Mouse (Mus musculus): ENCODE measurements around the gene Slc31a1. TPM values are rescaled to one million over a fixed set of nuclear protein-coding genes. Genes with fewer than 3 reads are reported as not detected.

The Slc31a1 gene
- total and polyA plus RNA-seq, 2 experiments: 75.3 to 88.4 TPM

DNA sequence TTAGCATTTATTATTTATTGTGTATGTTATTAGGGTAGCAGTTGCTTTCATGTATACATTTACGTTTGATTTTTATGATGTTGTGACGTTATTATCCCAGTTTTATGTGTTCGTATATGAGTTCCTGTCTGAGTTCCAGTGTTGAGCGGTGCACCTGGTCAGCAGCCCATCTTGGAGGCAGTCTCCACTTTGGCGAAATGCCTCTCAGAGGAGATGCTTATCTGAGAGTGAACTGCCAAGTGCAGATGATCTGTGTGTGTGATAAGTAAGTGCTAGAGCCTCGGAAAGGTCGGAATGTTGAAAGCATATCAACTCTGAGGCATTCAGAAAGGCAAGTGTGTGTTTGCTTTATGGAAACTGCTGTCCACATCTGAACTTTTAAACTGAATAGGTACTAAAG lies 13.1 kb downstream of the Slc31a1 start:
- DNase-seq (ENCODE audit: extremely low read depth, low read depth, low spot score): peak; percentile 83
- Histone ChIP-seq H3K4me3 (ENCODE audit: insufficient read depth, low read depth, low read length) (no peak overlapping the region), H3K9ac (ENCODE audit: low read depth, low read length) (no peak overlapping the region), H3K27ac (replicated peaks; ENCODE audit: insufficient read depth, low read depth, low read length) (peak overlapping the region; percentile 61), H3K27me3 (ENCODE audit: control insufficient read depth, insufficient read depth, low read length) (no peaks in the 10 kb centered on the region), H3K36me3 (ENCODE audit: control insufficient read depth, insufficient read depth, low read length) (0 out of 2 replicates have a peak, but pooled peaks cover 3% of the 10 kb centered on the region), H3K4me1 (ENCODE audit: control insufficient read depth, insufficient read depth, low read length) (peaks cover 43% of the 10 kb centered on the region), H3K79me2 (ENCODE audit: control insufficient read depth, insufficient read depth, low read length) (peaks cover 33% of the 10 kb centered on the region)
- 30% methylated on average over 7 of the region's 7 CpGs for WGBS
- no peak for TF ChIP-seq POLR2A (IDR thresholded peaks at IDR 0.05; ENCODE audit: extremely low read depth, insufficient read depth, low read length)
- TF ChIP-seq CTCF (IDR thresholded peaks at IDR 0.05; ENCODE audit: low read depth, low read length): no peak

DNA sequence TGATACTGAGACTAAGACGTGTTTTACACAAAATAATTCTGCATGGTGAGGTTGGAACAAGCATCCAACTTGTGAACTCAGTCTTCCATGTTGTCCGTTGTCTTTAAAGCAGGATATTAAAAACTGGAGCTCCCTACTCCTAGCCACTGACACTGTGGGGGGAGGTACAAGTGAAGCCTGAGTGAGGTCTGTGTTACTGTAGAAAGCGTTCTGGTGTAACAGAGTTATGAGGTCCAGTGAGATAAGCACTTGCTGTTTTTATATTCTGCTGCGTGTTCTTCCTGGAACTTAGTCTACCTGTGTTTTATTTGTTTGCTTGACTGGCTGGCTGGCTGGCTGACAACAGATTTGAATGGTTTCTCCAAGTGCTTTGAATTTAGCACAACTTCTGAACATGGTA lies 13.8 kb downstream of the Slc31a1 start:
- Histone ChIP-seq H3K27ac (replicated peaks; ENCODE audit: insufficient read depth, low read depth, low read length) (peak overlapping the region; percentile 72), H3K27me3 (ENCODE audit: control insufficient read depth, insufficient read depth, low read length) (no peaks in the 10 kb centered on the region), H3K79me2 (ENCODE audit: control insufficient read depth, insufficient read depth, low read length) (peaks cover 30% of the 10 kb centered on the region), H3K4me1 (ENCODE audit: control insufficient read depth, insufficient read depth, low read length) (peaks cover 39% of the 10 kb centered on the region), H3K9ac (ENCODE audit: low read depth, low read length) (no peak overlapping the region), H3K36me3 (ENCODE audit: control insufficient read depth, insufficient read depth, low read length) (0 out of 2 replicates have a peak, but pooled peaks cover 3% of the 10 kb centered on the region), H3K4me3 (ENCODE audit: insufficient read depth, low read depth, low read length) (no peak overlapping the region)
- TF ChIP-seq CTCF (IDR thresholded peaks at IDR 0.05; ENCODE audit: low read depth, low read length): no peak
- WGBS: 26% methylated on average over 4 of the region's 4 CpGs
- peak; percentile 77 for DNase-seq (ENCODE audit: extremely low read depth, low read depth, low spot score)

DNA sequence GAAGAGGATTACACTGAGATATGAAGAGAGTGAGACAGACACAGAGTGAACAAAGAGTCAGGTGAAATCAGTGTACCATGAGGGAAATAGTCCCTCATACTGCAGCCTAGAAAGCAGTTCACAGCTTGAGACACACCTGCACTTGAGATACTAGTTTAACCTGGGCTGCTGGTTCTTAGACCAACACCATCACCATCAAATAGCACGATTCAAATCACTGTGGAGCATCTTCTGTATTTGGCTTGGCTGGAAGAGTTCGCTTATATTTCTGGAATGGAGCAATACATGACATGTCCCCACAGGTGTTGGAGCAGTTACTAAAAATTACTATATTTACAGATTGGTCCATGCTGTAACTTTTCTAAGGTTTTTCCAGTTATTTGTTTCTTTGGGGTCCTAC lies 15.6 kb downstream of the Slc31a1 start:
- Histone ChIP-seq H3K36me3 (ENCODE audit: control insufficient read depth, insufficient read depth, low read length) (no peaks in the 10 kb centered on the region), H3K27ac (replicated peaks; ENCODE audit: insufficient read depth, low read depth, low read length) (peak overlapping the region; percentile 20; the same call in 1 of the 2 replicates), H3K4me3 (ENCODE audit: insufficient read depth, low read depth, low read length) (no peak overlapping the region), H3K79me2 (ENCODE audit: control insufficient read depth, insufficient read depth, low read length) (peaks cover 35% of the 10 kb centered on the region), H3K27me3 (ENCODE audit: control insufficient read depth, insufficient read depth, low read length) (no peaks in the 10 kb centered on the region), H3K4me1 (ENCODE audit: control insufficient read depth, insufficient read depth, low read length) (peaks cover 36% of the 10 kb centered on the region), H3K9ac (ENCODE audit: low read depth, low read length) (no peak overlapping the region)
- DNase-seq (ENCODE audit: extremely low read depth, low read depth, low spot score): no peak
- 48% methylated on average over 2 of the region's 2 CpGs for WGBS
- TF ChIP-seq CTCF (IDR thresholded peaks at IDR 0.05; ENCODE audit: low read depth, low read length) (no peak), POLR2A (IDR thresholded peaks at IDR 0.05; ENCODE audit: extremely low read depth, insufficient read depth, low read length) (no peak)

DNA sequence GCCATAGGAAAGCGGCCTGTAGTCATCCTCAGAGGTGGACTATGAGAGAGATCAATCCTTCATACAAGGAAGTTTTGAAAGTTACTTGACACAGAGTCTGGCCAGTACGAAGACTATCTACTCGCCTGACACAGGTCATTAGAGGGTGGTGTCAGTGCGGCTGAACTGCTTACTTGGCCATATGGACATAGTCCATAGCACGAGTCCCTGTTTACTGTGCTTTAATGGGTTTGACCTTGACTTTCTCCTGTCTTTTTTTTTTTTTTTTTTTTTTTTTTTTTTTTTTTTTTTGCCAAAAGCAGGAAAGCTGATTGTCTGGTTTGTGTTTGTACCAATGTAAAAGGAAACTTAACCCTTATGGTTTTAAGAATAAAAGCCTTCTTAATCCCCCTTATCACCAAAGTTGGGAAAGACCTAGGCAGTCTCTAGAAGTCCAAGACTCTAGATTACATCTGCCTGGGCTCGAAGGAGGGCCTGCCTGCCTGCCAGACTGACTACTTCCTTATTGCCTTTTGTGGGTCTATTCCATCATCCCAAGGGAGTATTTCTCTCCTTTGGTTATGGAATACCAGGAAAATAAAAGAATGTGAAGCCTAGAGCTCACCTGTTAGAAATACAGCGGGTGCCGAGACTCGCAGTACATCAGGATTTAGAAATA lies 19.3 kb downstream of the Slc31a1 start:
- WGBS: 52% methylated on average over 9 of the region's 9 CpGs
- no peak overlapping the region for H3K4me3 ChIP-seq (ENCODE audit: insufficient read depth, low read depth, low read length)
- H3K36me3 ChIP-seq (ENCODE audit: control insufficient read depth, insufficient read depth, low read length): no peaks in the 10 kb centered on the region
- H3K27ac ChIP-seq (replicated peaks; ENCODE audit: insufficient read depth, low read depth, low read length): no peak overlapping the region
- DNase-seq (ENCODE audit: extremely low read depth, low read depth, low spot score): peak; percentile 55
- TF ChIP-seq POLR2A (IDR thresholded peaks at IDR 0.05; ENCODE audit: extremely low read depth, insufficient read depth, low read length): no peak
- TF ChIP-seq CTCF (IDR thresholded peaks at IDR 0.05; ENCODE audit: low read depth, low read length): no peak
- no peaks in the 10 kb centered on the region for H3K27me3 ChIP-seq (ENCODE audit: control insufficient read depth, insufficient read depth, low read length)
- H3K9ac ChIP-seq (ENCODE audit: low read depth, low read length): no peak overlapping the region
- H3K4me1 ChIP-seq (ENCODE audit: control insufficient read depth, insufficient read depth, low read length): peaks cover 34% of the 10 kb centered on the region
- peaks cover 29% of the 10 kb centered on the region for H3K79me2 ChIP-seq (ENCODE audit: control insufficient read depth, insufficient read depth, low read length)

DNA sequence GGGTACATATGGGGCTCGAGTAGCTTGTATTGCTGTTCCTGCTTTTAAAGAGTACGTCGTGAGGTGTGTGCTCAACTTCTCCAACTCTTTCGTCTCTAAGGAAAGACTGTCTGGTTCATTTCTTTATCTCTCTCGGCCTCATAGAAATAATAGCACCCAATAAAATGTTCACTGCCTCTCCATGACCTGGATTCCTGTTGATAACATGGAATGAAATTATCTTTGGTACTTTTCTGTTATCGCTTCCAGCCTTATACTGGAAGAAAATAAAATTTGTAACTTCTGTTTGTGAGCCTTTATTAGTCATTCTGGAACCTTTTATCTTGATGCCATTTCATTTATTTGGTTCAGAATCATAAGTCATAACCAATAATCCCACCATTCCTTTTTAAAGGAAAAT lies 22.7 kb downstream of the Slc31a1 start:
- DNase-seq (ENCODE audit: extremely low read depth, low read depth, low spot score): no peak
- 74% methylated on average over 6 of the region's 6 CpGs for WGBS
- H3K79me2 ChIP-seq (ENCODE audit: control insufficient read depth, insufficient read depth, low read length): peaks cover 24% of the 10 kb centered on the region; the same call in 1 of the 2 replicates
- no peaks in the 10 kb centered on the region for H3K27me3 ChIP-seq (ENCODE audit: control insufficient read depth, insufficient read depth, low read length)
- TF ChIP-seq POLR2A (IDR thresholded peaks at IDR 0.05; ENCODE audit: extremely low read depth, insufficient read depth, low read length): no peak
- TF ChIP-seq CTCF (IDR thresholded peaks at IDR 0.05; ENCODE audit: low read depth, low read length): no peak
- no peak overlapping the region for H3K9ac ChIP-seq (ENCODE audit: low read depth, low read length)
- no peak overlapping the region for H3K27ac ChIP-seq (replicated peaks; ENCODE audit: insufficient read depth, low read depth, low read length)
- peaks cover 26% of the 10 kb centered on the region for H3K4me1 ChIP-seq (ENCODE audit: control insufficient read depth, insufficient read depth, low read length)
- H3K36me3 ChIP-seq (ENCODE audit: control insufficient read depth, insufficient read depth, low read length): peaks cover 14% of the 10 kb centered on the region
- H3K4me3 ChIP-seq (ENCODE audit: insufficient read depth, low read depth, low read length): no peak overlapping the region

DNA sequence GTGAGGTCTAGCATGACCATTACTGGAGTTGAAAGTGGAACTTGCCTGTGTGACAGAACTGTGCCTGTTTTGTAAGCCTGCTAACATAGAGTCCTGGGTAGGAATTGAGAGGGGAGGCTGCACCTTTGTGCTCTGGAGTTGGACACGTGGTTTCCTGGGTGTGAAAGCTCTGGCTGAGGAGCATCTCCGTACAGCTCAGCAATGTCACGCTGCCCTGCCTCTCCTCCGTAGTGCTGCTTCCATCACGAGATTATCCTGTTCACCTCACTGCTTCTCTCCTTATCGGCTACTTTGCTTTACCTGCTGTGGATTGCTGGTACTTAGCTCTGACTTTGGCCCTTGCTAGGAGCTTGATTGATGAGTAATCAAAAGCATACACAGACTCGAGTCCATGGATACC lies 23.2 kb downstream of the Slc31a1 start:
- H3K27me3 ChIP-seq (ENCODE audit: control insufficient read depth, insufficient read depth, low read length): no peaks in the 10 kb centered on the region
- TF ChIP-seq POLR2A (IDR thresholded peaks at IDR 0.05; ENCODE audit: extremely low read depth, insufficient read depth, low read length) (no peak), CTCF (IDR thresholded peaks at IDR 0.05; ENCODE audit: low read depth, low read length) (no peak)
- peak overlapping the region; percentile 37 for H3K27ac ChIP-seq (replicated peaks; ENCODE audit: insufficient read depth, low read depth, low read length)
- 30% methylated on average over 7 of the region's 7 CpGs for WGBS
- H3K4me1 ChIP-seq (ENCODE audit: control insufficient read depth, insufficient read depth, low read length): peaks cover 31% of the 10 kb centered on the region
- no peak overlapping the region for H3K9ac ChIP-seq (ENCODE audit: low read depth, low read length)
- peak; percentile 80 for DNase-seq (ENCODE audit: extremely low read depth, low read depth, low spot score)
- H3K4me3 ChIP-seq (ENCODE audit: insufficient read depth, low read depth, low read length): no peak overlapping the region
- H3K79me2 ChIP-seq (ENCODE audit: control insufficient read depth, insufficient read depth, low read length): peaks cover 21% of the 10 kb centered on the region; the same call in 1 of the 2 replicates
- peaks cover 19% of the 10 kb centered on the region for H3K36me3 ChIP-seq (ENCODE audit: control insufficient read depth, insufficient read depth, low read length)
